Mouse (Mus musculus) CH12.LX (cell line): ENCODE measurements around the gene Zmat5. TPM values are rescaled to one million over a fixed set of nuclear protein-coding genes. Genes with fewer than 3 reads are reported as not detected.

Source experiments
- DNase-seq: peaks from one replicate; pipeline ENCODE4 v3.0.0-alpha.2; 2013; ENCODE audit errors: extremely low read depth
- H3K27ac ChIP-seq: 2 replicates; pipeline ENCODE4 v1.5.1; 2012; ENCODE audit warnings: low read depth, mild to moderate bottlenecking, control low read depth, moderate library complexity; ENCODE audit not compliant: insufficient read depth
- H3K27me3 ChIP-seq: replicated peaks from 2 replicates; pipeline ENCODE3; 2012; ENCODE audit warnings: inconsistent platforms
- H3K36me3 ChIP-seq, 2 experiments: replicated peaks in 1 of 2; 2 replicates each; pipeline versions ENCODE3 to v1.6.1; 2012; ENCODE audit warnings: inconsistent platforms in 1 of 2, low read length in 1 of 2, mild to moderate bottlenecking in 1 of 2, mixed read lengths in 1 of 2, moderate library complexity in 1 of 2; ENCODE audit not compliant: control insufficient read depth in 1 of 2, insufficient read depth in 1 of 2
- H3K4me1 ChIP-seq, 2 experiments: 2 replicates each; pipeline ENCODE4 v1.6.1; 2012; ENCODE audit warnings: inconsistent platforms in 1 of 2, moderate library complexity in 1 of 2; ENCODE audit not compliant: insufficient read depth in 2 of 2, control insufficient read depth in 1 of 2
- H3K4me2 ChIP-seq: 2 replicates; pipeline ENCODE4 v1.6.1; 2012; ENCODE audit warnings: low read depth, mild to moderate bottlenecking, control low read depth; ENCODE audit not compliant: poor library complexity, insufficient read depth, severe bottlenecking
- H3K4me3 ChIP-seq, 3 experiments: fragments of 150-350 bp in 1 of 3; sonication (generic) in 1 of 3; replicated peaks in 1 of 3; 2 replicates each; pipeline versions ENCODE3 to v1.5.1; 2011 to 2012; ENCODE audit warnings: low read depth in 2 of 3, low read length in 2 of 3, mild to moderate bottlenecking in 2 of 3, moderate library complexity in 2 of 3, control low read depth in 1 of 3, improper control_type of control experiment in 1 of 3, inconsistent platforms in 1 of 3, mixed read lengths in 1 of 3; ENCODE audit not compliant: poor library complexity in 1 of 3
- H3K79me2 ChIP-seq: replicated peaks from 2 replicates; pipeline ENCODE4 v1.6.1; 2012; ENCODE audit warnings: mild to moderate bottlenecking, moderate library complexity; ENCODE audit not compliant: control insufficient read depth, poor library complexity, insufficient read depth, severe bottlenecking; ENCODE audit errors: extremely low read depth
- H3K9ac ChIP-seq: 2 replicates; pipeline ENCODE4 v1.6.1; 2012; ENCODE audit warnings: low read depth, mild to moderate bottlenecking, control low read depth, moderate library complexity; ENCODE audit not compliant: insufficient read depth
- H3K9me3 ChIP-seq: replicated peaks from 2 replicates; pipeline ENCODE3; 2012; ENCODE audit warnings: low read length, inconsistent platforms, mixed read lengths
- BHLHE40 ChIP-seq: IDR thresholded peaks from 2 replicates; pipeline ENCODE4 v1.6.1; 2011; ENCODE audit warnings: mild to moderate bottlenecking, low read depth, low read length, improper control_type of control experiment
- CHD1 ChIP-seq: IDR thresholded peaks from 2 replicates; pipeline ENCODE4 v1.6.1; 2012; ENCODE audit warnings: low read depth, low read length, improper control_type of control experiment, inconsistent platforms
- CHD2 ChIP-seq: IDR thresholded peaks from 2 replicates; pipeline ENCODE4 v1.6.1; 2011; ENCODE audit warnings: low read length, improper control_type of control experiment
- KAT2A ChIP-seq: IDR thresholded peaks from 2 replicates; pipeline ENCODE4 v1.6.1; 2012; ENCODE audit warnings: low read length, improper control_type of control experiment, inconsistent platforms; ENCODE audit not compliant: insufficient replicate concordance
- MAFK ChIP-seq: IDR thresholded peaks from 2 replicates; pipeline ENCODE4 v1.6.1; 2011; ENCODE audit warnings: low read length, improper control_type of control experiment; ENCODE audit not compliant: insufficient replicate concordance
- MAX ChIP-seq: IDR thresholded peaks from 2 replicates; pipeline ENCODE4 v1.6.1; 2011; ENCODE audit warnings: low read length, improper control_type of control experiment
- NRF1 ChIP-seq: IDR thresholded peaks from 2 replicates; pipeline ENCODE4 v1.6.1; 2014; ENCODE audit warnings: low read depth, mild to moderate bottlenecking, inconsistent platforms, low read length, improper control_type of control experiment, moderate library complexity
- POLR2AphosphoS2 ChIP-seq: IDR thresholded peaks from 2 replicates; pipeline ENCODE4 v1.6.1; 2011; ENCODE audit warnings: low read depth, low read length, improper control_type of control experiment
- RAD21 ChIP-seq: IDR thresholded peaks from 2 replicates; pipeline ENCODE4 v1.6.1; 2011; ENCODE audit warnings: low read depth, mild to moderate bottlenecking, low read length, improper control_type of control experiment, moderate library complexity
- RCOR1 ChIP-seq: conservative IDR thresholded peaks from 2 replicates; pipeline ENCODE4 v1.6.1; 2012; ENCODE audit warnings: low read depth, mild to moderate bottlenecking, inconsistent platforms, low read length, improper control_type of control experiment
- SIN3A ChIP-seq: IDR thresholded peaks from 2 replicates; pipeline ENCODE4 v1.6.1; 2012; ENCODE audit warnings: low read length, improper control_type of control experiment, inconsistent platforms
- SMC3 ChIP-seq: IDR thresholded peaks from 2 replicates; pipeline ENCODE4 v1.6.1; 2011; ENCODE audit warnings: low read depth, low read length, improper control_type of control experiment
- TBP ChIP-seq: conservative IDR thresholded peaks from 2 replicates; pipeline ENCODE4 v1.6.1; 2011; ENCODE audit warnings: low read depth, low read length, improper control_type of control experiment
- USF1 ChIP-seq: IDR thresholded peaks from 2 replicates; pipeline ENCODE4 v1.6.1; 2014; ENCODE audit warnings: low read depth, mild to moderate bottlenecking, inconsistent platforms, low read length, improper control_type of control experiment
- ZKSCAN1 ChIP-seq: IDR thresholded peaks from 2 replicates; pipeline ENCODE4 v1.6.1; 2012; ENCODE audit warnings: low read depth, inconsistent platforms, low read length, improper control_type of control experiment, borderline replicate concordance
- ZMIZ1 ChIP-seq: IDR thresholded peaks from 2 replicates; pipeline ENCODE4 v1.6.1; 2012; ENCODE audit warnings: low read depth, mild to moderate bottlenecking, inconsistent platforms, low read length, improper control_type of control experiment
- ZNF384 ChIP-seq: IDR thresholded peaks from 2 replicates; pipeline ENCODE4 v1.6.1; 2012; ENCODE audit warnings: low read depth, low read length, improper control_type of control experiment, inconsistent platforms
- dilution Hi-C: fragments of 300-500 bp; cut with MboI; formaldehyde crosslinking; loops from 2 replicates; pipeline ENCODE4 v1.14.3; 2020; ENCODE audit warnings: low sequenced_read_pairs; ENCODE audit not compliant: extremely low pct_unique_long_range_greater_than_20kb, extremely low pct_ligation_motif_present
- in situ Hi-C: fragments of 300-500 bp; cut with MboI; formaldehyde crosslinking; loops from 3 replicates; pipeline ENCODE4 v1.14.3; 2019; ENCODE audit warnings: low sequenced_read_pairs, low pct_ligation_motif_present, low pct_unique_long_range_greater_than_20kb, mixed read lengths
- polyA plus RNA-seq: library from polyadenylated mRNA; unstranded; fragments of >175 nt; gene quantifications from 2 replicates; pipeline ENCODE4 v1.2.1, GENCODE M21; 2012; ENCODE audit warnings: low read depth; ENCODE audit not compliant: insufficient read length
- total RNA-seq, 2 experiments: library from RNA; depleted of rRNA; stranded (reverse); fragments of 300-350 nt in 1 of 2; fragments of >200 nt in 1 of 2; gene quantifications; 2 replicates each; pipeline ENCODE4 v1.2.3; 2012 to 2014

The Zmat5 gene
- total and polyA plus RNA-seq, 3 experiments: 35.9 to 75.2 (median 51.4) TPM

DNA sequence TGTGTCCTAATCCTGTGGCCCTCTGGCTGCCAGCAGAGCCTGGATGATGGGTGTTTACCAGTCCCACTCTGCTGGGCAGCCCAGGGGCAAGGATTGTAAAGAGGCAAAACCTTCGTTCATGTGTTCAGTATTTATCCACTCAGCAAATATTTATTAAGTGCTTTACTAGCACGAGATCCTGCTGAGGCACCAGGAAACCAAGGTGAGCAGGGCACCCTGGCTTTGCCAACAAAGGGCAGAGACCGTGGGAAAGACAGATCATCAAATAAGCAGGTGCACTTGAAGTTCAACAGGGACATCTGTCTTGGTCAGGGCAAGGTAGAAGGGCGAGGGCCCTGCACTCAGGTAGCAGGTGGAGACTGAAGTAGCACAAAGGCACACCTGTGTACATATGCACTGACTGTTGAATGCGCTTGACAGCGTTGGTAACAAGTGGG is 29.3 kb upstream of the Zmat5 start:
- dilution Hi-C loops: no loop called here
- Histone ChIP-seq H3K4me3 (no peak overlapping the region), H3K9me3 (no peaks in the 10 kb centered on the region), H3K79me2 (no peaks in the 10 kb centered on the region), H3K27me3 (no peaks in the 10 kb centered on the region), H3K27ac (no peak overlapping the region), H3K4me2 (no peak overlapping the region), H3K9ac (no peak overlapping the region), H3K36me3 (peaks cover 73 to 96% of the 10 kb centered on the region in 2 experiments)
- no peak for DNase-seq
- TF ChIP-seq POLR2AphosphoS2 (no peak), MAX (no peak), SIN3A (no peak), BHLHE40 (no peak), KAT2A (no peak), MAFK (no peak), TBP (no peak), SMC3 (no peak), CHD1 (no peak), ZNF384 (no peak), ZMIZ1 (no peak), USF1 (no peak), NRF1 (no peak)
- TF ChIP-seq, all 38 proteins: peak for 0
- no peaks in the 10 kb centered on the region; a peak in 1 of 4 replicates for H3K4me1 ChIP-seq
- in situ Hi-C loops: no loop called here

- Histone ChIP-seq H3K27ac (no peak overlapping the region), H3K9me3 (no peaks in the 10 kb centered on the region), H3K36me3 (peaks cover 73 to 96% of the 10 kb centered on the region in 2 experiments), H3K4me1 (no peaks in the 10 kb centered on the region; a peak in 1 of 4 replicates), H3K9ac (no peak overlapping the region), H3K4me2 (no peak overlapping the region), H3K4me3 (no peak overlapping the region), H3K79me2 (no peaks in the 10 kb centered on the region), H3K27me3 (no peaks in the 10 kb centered on the region)
- no peak for TF ChIP-seq RAD21
- TF ChIP-seq RCOR1: no peak
- TF ChIP-seq CHD2: no peak
- TF ChIP-seq ZKSCAN1: no peak
- no peak for DNase-seq
- in situ Hi-C loops: no loop called here
- dilution Hi-C loops: no loop called here
Observed at GRCm38 (mm10) chr11:4675693-4676092, 28.8 kb upstream of the Zmat5 start.
